Mouse (Mus musculus): Measurements from ENCODE around the gene Ahcyl2.
"Not testable (repeated sequence)": the region's sequence is repeated elsewhere in the genome, so short reads cannot be mapped to it uniquely, and the experiment has no call there.

The Ahcyl2 gene

DNA sequence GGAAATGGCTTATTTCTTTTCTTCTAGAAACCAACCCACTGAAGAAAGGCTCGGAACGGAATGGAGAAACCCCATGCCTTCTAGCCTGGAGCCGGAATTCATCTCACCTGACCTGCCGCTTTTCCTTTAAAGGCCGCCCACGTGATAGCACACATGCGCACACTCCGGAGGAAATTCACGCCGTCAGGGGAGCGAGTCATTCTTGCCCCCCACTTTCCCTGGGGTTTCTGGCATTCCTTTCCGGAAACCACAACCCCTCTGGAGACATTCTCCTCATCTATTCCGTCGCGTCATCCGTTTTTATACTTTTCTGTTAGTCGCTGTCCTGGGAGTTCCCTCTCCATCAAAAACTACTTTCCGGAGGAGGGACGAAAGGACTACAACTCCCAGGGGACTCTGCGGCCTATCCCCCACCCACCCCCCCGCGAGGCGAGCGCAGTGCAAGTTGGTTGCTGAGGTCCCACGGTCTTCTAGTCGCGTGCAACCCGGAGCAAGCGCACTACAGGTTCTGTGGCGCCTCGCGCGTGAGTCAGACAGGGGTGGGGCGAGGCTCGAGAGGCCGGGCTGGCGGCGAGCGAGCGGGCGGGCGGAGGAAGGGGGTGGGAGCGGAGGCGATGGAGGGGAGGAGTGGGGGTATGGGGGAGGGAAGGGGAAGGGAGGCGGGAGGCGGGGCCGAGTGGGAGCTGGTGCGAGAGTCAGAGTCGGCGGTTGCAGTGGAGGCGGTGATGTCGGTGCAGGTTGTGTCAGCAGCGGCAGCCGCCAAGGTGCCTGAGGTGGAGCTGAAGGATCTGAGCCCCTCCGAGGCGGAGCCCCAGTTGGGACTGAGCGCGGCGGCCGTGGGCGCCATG is at the start of gene Ahcyl2:
Gene Ahcyl2, plus strand, starts transcription at position 199 of the 848 bp plus-strand sequence.
- DNase-seq, result peak; percentile 98

DNA sequence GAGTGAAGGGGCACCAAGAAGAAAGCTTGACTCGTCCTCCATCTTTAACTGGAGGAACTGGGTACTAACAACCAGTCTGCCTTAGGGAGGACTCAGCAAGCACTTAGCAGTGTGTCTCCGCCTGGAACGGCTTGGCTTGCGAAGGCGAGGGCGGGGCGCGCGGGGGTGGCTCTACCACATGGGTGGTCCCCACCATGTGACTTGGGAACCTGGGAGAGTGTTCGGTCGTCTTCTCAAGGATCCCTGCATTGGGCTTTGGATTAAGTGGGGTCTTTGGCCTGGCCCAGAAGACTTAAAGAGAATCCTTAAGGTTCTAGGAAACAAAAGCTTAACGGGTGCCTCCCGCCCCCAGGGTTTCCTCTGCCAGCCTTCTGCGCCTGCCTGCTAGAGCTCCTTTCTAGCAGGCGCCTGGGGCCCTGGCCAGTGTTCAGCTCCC is 48.9 kb upstream of the Ahcyl2 start:
- DNase-seq, result peak; percentile 48 to 51

DNA sequence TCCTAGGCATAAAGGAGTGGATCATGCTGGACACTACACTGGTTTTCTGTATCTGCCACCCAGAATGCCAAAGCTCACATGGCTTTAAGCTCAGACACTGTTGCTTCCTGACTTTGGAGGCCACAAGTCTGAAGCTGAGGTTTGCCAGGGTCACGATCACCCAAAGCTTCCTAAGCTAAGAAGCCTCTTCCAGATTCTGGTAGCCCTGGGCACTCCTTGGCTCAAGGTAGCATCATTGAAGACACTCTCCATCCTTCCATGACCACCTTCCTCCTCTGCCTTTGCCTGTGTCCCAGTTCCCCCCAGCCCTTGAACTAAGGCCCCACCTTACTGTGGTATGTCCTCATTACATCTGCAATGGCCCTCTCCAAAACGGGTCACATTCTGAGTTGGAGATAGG is 45.9 kb upstream of the Ahcyl2 start:
- no peak for DNase-seq

DNA sequence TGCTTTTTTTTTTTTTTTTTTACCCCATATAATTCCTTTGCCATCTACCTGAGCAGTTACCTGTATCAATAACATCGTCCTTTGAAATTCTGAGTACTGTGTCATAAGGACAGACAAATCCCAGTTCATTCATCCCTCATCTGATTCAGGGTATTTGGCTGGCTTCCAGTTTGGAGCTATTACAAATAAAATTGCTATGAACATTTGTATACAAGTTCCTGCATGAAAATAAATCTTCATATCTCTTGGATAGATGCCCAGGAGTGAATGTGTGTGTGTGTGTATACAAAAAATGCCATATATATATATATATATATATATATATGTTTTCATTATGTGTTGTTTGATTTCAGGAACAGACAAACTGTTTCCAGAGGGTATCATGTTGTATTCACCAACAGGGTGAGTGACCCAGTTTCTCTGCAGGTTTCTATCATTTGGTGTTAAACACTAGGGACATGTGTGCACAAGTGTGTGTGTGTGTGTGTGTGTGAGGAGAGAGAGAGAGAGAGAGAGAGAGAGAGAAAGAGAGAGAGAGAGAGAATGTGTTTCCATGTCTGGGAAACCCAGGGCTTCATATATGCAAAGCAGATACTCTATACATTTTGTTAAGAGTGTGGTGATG is 41.1 kb upstream of the Ahcyl2 start:
- no peak for DNase-seq

DNA sequence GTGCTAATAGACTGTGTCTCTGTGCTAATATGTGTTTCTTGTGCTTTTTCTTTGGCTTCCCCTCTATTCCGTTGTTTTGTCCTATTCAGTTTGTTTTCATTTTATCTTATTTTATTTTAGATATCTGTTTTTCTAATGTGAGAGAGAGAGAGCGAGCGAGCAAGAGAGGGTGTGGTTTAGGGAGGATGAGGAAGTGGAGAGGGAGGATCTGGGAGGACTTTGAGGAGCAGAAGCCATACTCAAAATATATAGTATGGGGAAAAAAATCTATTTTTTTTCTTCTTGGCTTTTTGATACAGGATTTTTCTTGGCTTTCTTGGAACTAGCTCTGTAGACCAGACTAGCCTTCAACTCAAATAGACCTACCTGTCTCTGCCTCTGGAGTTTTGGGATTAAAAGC is 39.8 kb upstream of the Ahcyl2 start:
- no peak for DNase-seq

DNA sequence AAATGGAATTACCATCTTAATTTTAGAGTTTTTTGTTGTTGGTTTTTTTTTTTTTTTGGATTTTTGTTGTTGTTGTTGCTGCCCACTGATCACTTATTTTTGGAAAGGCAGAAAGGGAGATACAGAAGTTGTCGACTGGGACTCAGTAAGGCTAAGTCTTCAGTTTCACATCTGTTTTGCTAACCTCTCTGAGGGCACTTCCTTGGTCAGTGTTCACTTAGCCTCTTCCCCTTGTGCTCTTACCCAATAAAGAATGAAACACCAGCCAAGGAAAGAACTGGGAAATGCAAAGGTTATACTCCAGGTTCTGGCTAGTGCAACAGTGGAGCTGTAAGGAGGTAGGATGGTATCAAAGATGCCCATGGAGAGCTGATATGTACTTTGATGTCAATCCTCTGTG is 38.3 kb upstream of the Ahcyl2 start:
- no peak for DNase-seq

DNA sequence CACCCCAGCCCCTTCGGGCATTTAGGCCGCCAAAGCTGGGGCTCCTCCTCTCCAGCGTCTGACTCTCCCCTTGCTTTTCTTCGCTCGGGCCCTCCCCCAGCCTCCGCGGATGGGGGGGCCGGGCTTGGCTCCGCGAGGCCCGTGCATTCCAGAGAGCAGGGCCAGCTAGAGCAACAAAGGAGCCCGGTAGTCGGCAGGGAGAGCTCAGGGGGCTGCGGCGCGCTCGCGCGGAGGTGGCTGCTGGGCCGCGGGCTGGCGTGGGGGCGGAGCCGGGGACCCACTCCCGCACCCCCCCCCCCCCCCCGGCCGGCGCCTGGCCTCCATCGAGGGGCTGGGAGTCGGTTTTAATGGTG is 32.5 kb upstream of the Ahcyl2 start, which contains the start of gene Smo:
Gene Smo, plus strand, starts transcription at position 168 of the 353 bp plus-strand sequence.
- DNase-seq, result peak; percentile 74 to 78

DNA sequence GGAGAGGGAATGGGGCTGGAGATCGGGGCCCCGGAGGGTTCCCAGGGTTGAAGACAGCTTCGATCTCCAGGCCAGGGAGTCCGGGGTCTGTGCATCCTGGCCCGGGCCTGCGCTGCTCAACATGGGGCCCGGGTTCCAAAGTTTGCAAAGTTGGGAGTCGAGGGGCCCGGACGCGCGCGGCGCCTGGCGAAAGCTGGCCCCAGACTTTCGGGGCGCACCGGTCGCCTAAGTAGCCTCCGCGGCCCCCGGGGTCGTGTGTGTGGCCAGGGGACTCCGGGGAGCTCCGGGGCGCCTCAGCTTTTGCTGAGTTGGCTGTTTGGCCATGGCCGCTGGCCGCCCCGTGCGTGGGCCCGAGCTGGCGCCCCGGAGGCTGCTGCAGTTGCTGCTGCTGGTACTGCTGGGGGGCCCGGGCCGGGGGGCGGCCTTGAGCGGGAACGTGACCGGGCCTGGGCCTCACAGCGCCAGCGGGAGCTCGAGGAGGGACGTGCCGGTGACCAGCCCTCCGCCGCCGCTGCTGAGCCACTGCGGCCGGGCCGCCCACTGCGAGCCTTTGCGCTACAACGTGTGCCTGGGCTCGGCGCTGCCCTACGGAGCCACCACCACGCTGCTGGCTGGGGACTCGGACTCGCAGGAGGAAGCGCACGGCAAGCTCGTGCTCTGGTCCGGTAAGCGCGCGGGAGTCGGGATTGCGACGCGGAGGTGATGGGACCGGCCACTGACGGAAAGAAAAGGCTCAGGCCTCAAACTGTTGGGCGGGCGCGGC is 31.9 kb upstream of the Ahcyl2 start:
- DNase-seq, result peak; percentile 56

DNA sequence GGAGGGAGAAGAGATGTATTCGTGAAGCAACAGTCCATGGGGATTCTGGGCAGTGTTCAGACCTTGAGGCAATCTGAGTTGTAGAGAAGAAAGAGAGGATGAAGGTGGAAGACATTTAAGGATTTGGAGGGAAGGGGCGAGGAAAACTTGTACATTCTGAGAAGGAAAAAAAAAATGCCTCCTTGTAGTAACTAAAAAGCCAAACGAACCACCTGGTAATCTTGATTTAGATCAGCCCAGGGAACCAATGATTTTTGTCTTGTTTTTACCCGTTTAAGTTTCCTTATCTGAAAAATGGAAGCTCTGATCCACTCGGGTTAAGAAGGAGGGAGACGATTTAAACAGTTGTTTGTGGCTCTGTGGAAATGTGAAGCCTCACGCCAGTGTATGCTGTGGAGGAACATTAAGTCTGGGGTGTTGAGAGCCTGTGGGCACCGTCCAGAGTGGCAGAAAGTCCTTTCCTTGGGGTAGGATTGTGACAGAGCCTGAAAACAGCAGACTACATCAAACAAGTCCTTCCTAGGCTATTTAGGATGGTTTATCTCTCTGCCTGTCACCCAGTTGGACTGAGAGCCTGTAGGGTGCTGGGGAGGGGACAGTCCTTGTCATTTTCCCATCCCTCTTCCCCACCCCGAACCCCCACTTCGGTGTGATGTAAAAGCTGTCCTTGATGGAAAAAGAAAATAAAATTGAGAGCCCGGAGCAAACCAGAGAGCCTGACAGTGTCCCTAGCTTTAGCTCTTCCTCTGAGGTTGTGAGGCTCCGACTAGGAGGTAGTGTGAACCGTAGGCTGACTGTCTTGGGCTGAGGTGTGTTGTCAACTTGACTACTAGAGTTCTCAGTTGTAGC is 31.0 kb upstream of the Ahcyl2 start:
- no peak for DNase-seq

DNA sequence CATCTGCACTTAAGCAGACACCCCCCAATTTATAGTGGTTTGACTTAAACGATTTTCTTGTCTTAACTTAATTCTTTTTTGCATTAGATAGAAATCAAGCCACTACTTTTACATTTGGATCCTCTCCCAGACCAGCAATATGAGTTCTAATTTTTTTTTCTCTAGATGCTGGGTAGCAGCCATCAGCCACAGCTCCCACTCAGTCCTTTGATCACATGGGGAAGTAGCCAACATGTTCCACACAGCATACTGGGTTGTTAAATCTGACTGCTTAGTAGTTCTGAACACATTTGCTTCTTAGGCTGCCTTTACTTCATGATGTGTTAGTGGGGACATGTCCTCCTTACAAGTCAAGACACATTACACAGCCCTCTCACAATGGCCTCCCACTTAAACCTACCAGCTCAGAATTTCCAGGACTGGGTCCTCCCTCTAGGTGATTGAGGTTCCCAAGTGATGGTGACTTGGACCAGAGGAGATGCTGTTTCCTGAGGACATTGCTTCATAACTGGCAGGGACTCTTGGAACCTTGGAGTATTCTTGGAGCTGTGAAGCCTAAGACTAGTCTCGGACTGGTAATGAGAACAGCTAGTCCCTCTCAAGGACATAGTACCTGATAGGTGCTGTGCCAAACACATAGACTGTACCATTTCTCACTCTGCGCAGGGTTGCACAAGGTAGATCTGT is 16.2 kb upstream of the Ahcyl2 start:
- DNase-seq, result no peak

DNA sequence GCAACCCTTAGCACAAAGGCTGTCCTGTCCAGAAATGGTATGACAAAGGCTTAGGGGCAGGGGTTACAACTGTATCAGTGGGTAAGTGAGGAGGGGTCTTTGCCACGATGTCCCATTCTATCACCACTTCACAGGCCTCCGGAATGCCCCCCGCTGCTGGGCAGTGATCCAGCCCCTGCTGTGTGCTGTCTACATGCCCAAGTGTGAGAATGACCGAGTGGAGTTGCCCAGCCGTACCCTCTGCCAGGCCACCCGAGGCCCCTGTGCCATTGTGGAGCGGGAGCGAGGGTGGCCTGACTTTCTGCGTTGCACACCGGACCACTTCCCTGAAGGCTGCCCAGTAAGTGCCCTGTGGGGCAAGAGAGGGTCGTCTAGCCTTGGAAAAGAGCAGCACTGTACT is 14.5 kb upstream of the Ahcyl2 start:
- DNase-seq, result no peak

DNA sequence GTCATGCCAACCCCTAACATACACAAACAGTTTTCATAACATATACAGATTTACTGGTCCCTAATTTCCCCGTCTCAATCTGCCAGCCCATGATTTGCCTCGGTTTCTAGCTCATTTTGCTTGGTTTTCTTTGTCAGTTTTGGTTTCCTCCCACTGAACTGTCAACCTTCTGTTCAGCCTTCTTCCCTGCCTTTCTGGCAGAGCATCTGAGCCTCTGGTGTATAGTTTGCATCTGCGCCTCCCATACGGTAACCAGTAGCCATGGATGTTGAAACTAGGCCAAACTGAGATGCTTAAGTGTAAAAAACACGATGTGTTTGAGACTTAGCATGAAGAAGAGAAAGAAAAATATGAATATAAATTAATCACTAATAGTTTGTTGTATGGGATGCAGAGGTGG is 11.8 kb upstream of the Ahcyl2 start:
- no peak for DNase-seq

DNA sequence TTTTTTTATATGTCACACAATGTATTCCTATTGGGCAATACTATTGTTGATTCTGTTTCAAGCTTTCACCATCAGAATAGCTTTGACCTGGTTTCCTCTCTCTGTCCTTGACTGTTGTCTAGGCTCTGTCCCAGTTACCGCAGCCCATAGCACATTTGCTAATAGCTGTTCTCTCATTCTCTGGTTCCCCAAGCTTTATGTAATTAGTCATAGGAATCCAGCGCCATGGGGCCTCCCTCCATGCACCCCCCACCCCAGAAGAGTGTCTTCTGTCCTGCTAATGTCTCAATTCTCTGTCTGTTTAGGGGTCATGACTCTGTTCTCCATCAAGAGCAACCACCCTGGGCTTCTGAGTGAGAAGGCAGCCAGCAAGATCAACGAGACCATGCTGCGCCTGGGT is 11.3 kb upstream of the Ahcyl2 start:
- no peak for DNase-seq

DNA sequence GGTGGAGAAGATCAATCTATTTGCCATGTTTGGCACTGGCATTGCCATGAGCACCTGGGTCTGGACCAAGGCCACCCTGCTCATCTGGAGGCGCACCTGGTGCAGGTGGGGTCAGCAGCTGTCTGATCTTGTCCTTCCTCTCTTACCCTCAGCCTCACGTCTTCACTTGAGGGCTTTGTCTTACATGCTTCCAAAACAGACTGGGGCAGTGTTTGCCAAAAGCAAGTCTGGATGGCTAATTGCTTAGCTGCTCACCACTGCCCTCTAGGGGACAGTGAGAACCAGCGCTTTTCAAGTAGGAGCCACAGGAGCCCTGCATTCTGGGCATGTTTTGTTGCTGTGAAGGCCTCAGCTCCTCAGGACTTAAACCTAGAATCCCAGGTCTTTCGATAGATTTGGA is 9.4 kb upstream of the Ahcyl2 start:
- peak; percentile 60 to 65 for DNase-seq

DNA sequence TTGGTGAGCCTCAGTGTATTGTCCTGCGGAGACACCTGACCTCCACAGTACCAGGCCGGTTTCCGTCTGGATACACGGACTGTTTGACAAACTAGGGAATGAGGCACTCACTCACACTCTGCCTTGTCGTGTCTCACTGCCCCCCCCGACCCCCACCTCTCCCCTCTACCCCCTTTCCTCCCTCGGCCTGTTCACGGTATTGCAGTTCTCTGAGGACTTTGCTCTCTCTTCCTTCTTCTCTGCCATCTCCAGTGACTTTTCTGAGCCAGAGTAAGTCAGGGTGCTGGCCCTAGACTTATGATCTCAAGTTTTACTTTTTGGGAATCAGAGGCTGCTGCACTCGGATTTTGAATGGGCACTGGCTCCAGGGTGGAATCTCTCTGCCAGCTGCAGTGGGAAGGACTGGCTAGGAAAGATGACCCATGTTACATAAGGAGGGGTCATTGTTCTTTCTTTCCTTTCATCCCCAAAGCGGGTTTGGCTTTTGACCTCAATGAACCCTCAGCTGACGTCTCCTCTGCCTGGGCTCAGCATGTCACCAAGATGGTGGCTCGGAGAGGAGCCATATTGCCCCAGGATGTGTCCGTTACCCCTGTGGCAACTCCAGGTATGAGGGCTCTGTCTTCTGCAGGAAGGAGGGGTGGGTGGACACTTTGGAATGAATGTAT is 8.7 kb upstream of the Ahcyl2 start:
- DNase-seq, result no peak

DNA sequence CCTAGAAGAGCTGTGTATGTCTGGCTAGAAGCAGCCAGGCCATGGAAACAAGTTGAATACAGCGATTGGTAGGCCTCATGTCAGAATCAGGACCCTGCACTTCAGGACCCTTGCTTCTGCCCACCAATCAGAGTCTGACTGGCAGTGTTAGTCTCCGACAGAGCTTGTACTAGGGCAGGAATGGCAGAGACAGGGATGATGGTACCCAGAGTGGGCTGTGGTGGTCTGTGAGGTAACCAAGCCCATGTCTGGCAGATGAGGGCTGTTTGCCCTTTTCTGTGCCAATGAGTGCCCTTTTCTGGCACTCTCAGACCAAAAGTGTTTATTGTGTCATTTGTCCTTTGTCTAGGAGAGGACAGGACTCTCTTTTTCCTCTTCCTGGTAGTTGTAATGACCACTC is 7.4 kb upstream of the Ahcyl2 start:
- not testable (repeated sequence) for DNase-seq

DNA sequence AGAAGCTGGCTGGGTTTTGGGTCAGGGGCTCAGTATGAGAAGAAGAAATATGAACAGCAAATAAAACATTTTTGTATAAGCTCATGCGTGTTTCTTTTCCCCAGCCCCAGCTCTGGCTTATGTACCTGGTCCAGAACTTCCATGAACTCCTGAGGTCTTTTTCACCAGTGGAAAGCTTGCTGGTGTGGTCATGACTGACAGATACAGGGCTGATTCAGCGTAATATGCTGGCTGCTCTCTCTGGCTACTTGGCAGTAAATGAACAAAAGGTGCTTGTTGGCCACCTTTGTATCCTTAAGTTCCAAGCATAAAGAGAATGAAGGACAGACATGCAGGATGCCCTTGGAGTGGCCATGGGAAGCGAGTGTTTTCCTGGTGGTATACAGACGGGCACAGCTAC is 6.5 kb upstream of the Ahcyl2 start:
- no peak for DNase-seq

DNA sequence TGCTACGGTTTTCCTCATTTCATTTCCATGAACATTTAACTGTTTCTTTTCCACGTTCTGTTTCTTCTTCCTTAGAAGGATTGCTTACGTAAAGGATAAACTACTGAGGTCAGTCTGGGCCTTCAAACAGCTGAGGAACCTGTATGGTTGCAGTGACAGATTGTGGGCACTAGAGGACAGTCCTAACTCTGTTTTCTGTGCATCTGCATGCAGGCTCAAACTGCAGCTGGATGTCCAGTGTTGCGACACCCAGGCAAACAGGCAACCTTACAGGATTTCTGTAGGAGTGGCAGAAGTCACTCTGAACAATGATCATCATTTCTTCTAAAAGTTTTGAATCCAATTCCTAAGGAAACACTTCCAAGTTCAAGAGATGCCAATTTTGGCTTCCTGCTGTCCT is 5.3 kb upstream of the Ahcyl2 start:
- peak; percentile 38 to 61 for DNase-seq

DNA sequence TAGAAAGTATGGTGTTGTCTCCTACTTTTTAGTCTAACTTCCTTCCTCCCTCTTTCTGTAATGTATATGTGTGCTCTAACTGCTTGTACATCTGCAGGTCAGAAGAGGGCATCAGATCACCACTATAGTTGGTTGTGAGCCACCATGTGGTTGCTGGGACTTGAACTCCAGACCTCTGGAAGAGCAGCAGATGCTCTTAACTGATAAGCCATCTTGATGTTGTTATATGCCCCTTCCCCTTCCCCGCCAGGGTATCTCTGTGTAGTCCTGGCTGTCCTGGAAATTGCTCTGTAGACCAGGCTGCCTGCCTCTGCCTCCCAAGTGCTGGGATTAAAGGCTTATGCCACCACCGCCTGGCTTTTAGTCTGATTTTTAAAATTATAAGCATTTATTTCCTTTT is 937 bp upstream of the Ahcyl2 start:
- no peak for DNase-seq

DNA sequence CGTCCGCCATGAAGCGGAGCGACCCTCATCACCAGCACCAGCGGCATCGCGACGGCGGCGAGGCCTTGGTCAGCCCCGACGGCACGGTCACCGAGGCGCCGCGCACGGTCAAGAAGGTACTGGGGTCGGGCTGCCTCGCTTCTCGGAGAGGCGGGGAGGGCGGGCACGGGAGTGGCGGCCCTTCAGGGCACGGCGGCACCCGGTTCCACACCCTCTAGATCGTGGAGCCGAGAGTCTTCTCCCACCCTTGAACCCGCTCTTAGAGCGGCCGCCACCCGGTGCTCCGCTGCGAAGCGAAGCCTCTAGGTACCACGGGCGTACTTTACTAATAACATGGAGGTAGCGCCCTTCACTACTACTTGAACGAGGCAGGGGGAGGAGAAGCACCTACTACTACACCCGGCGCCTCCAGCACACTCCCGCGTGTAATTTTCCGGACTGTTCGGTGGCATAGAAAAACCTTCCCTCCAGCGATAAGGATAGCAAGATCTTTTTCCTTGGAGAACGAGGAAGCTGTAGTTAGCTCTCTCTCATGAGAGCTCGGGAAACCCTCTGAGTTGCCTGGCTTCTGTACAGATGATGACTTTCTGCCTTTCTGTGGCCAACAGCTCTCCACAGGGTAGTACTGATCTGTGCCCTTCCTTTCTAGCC is 1.1 kb downstream of the Ahcyl2 start:
- DNase-seq, result peak in 1 of 2 experiments; percentile 37

Data from lung, adult 18-20 months (tissue).